Mouse (Mus musculus): Measurements from ENCODE around the gene Ooep.
A peak's percentile ranks its signal among the peaks of the same experiment; 100 is the strongest.

Ooep gene

GRCm38 (mm10) chr9:78378113-78378785, at the start of gene Ooep:
TSS of gene Ooep (minus strand) at chr9:78378725.
- DNase-seq (ENCODE audit: low read depth, low spot score): no peak

DNA sequence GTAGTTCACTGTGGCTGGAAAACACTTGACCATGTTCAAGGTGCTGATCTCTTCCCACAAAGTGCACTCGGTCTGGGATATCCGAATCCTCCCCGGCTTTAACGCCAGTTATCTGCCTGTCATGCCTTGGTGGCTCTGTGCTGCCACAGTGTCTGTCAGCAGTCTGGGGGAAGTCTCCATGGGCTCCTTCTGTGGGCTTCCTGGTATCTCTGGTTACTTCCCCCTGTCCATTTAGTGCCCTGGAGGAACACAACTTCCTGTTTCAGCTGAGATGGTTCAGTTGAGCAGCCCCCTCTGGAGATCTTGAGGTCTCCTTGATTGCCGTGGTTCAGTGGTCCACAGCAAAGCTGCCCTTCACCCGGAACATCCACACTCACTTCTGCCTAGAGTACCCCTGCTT, 49.7 kb upstream of the Ooep start:
- no peak for DNase-seq (ENCODE audit: low read depth, low spot score)

DNA sequence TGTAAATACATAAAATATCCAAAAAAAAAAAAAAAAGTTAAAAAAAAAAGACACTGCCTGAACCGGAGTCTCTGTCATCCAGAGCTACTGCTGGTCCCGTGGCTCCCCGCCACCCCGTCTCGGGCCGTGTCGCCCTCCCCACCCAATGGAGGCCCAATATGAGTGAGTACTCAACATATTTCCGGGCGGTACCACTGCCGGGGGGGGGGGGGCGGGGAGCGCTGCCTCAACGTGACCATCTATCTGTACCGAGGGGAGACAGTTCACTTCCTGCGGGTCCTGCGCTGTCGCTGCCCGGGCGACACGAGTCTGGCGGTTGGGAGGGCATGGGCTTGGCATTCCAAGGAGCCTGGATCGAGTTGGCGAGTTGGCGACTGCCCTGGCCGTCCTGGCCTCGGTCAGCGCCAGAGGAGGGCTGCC, 48.8 kb upstream of the Ooep start:
- no peak for DNase-seq (ENCODE audit: low read depth, low spot score)

DNA sequence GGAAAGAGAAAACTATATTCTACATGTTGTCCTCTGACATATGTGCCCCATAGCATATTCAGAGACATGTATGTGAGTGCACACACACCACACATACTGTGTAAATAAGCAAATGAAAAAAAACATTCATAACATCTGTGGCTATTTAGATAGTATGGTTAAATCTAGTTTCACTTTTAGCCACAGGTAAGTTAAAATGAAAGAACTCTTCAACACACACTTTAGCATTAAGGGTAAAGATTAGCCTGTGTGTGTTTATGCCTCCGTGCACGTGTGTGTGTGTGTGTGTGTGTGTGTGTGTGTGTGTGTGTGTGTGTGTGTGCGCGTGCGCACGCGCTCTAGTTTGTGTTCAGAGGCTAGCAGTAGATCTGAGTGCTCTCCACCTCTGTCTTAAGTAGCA, 23.1 kb upstream of the Ooep start:
- no peak for DNase-seq (ENCODE audit: low read depth, low spot score)

DNA sequence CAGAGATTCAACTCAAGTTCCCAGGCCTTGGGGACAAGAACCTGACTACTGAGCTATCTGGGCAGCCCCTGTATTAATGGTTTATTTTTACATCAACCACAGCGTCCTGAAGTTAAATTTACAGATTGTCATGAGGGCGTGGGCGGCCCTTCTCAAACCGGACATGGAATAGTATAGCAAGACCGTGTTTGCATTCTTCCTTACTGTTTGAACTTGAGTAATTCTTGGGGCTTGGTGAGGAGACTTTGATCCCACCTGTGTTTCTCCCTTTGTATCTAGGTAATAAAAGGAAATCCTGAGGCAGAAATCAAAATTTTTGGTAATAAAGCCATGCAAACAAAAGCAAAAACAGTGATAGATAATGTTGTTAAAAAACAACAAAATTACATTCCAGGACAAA, 22.0 kb upstream of the Ooep start:
- DNase-seq (ENCODE audit: low read depth, low spot score): no peak

GRCm38 (mm10) chr9:78396517-78396916, 18.0 kb upstream of the Ooep start:
- no peak for DNase-seq (ENCODE audit: low read depth, low spot score)

GRCm38 (mm10) chr9:78395630-78396351, 17.3 kb upstream of the Ooep start, which contains the start of gene Ddx43:
TSS of gene Ddx43 (plus strand) at chr9:78395777.
- peak; percentile 47 for DNase-seq (ENCODE audit: low read depth, low spot score)

DNA sequence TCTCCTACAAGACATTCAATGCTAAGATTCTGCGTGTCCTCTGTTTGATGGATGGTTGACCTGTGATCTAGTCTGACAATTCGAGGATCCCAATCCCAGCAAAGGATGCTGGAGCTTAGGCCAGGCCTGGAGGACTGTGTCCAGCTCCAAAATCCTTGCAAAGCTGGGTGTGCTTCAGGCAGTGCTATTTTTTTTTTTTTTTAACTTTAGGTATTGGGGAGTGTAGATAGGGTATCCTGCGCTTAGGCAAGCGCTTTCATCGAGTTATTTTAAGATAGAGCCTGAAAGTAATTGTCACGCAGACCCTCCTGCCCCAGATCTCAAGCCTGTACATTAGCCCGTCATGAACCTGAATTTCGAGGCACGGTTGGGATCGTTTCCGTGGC, 16.7 kb upstream of the Ooep start:
- no peak for DNase-seq (ENCODE audit: low read depth, low spot score)

DNA sequence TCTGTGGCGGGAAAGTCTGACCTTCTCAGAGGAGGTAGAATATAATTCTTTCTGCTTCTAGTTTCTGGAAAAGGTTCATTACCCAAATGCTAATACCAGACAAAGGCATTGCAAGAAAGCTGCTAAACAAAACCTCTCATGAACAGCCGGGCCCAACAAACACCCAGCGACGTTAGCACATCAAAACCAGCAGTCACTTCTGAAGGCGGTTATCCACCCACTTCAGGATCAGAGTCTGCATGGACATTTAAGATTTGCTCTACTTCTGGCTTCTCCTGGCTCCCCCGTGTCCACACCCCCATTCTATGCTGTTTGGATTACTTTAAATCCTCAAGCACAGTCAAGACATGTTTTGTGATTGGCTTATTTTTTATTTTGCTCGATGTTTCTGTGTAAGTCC, 16.1 kb upstream of the Ooep start:
- DNase-seq (ENCODE audit: low read depth, low spot score): no peak

GRCm38 (mm10) chr9:78393741-78394140, 15.2 kb upstream of the Ooep start:
- DNase-seq (ENCODE audit: low read depth, low spot score): no peak

GRCm38 (mm10) chr9:78389981-78390380, 11.5 kb upstream of the Ooep start:
- no peak for DNase-seq (ENCODE audit: low read depth, low spot score)

DNA sequence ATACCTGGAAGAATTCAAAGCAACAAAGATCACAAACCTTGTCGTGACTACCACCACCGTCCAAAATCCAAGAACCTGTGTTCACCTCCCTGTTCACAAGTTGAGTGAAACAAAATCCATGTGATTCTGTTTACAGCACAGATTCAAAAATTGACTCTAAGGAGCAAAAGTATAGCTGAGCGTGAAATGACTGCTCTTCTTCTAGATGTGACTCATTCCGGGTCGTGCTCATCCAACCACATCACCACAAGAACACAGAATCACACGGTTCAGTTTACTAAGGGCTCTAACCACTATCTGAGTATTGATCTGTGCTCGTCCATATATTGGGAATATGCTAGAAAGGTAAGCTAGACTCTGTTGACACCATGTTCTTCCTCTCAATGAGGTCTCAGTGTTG, 8.4 kb upstream of the Ooep start:
- DNase-seq (ENCODE audit: low read depth, low spot score): no peak

- DNase-seq (ENCODE audit: low read depth, low spot score): no peak
These were observed 7.4 kb upstream of the Ooep start for GRCm38 (mm10) chr9:78385893-78386292.

GRCm38 (mm10) chr9:78377546-78377945, 979 bp downstream of the Ooep start:
- DNase-seq (ENCODE audit: low read depth, low spot score): no peak

DNA sequence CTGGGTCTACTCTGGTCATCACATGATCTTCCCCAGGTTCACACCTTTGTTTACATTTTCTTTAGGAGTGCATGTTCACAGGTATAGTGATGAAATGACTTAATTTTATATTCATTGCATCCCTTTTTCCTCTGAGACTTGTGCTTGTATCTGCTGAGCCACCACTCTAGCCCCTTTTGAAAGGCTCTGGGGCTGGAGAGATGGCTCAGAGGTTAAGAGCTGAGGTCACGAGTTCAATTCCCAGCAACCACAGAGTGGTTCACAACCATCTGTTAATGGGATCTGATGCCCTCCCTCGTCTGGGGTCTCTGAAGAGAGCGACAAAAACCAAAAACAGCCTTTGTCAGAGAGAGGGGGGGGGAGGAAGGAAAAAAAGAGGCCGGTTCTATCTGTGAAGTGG, 3.0 kb downstream of the Ooep start:
- no peak for DNase-seq (ENCODE audit: low read depth, low spot score)

DNA sequence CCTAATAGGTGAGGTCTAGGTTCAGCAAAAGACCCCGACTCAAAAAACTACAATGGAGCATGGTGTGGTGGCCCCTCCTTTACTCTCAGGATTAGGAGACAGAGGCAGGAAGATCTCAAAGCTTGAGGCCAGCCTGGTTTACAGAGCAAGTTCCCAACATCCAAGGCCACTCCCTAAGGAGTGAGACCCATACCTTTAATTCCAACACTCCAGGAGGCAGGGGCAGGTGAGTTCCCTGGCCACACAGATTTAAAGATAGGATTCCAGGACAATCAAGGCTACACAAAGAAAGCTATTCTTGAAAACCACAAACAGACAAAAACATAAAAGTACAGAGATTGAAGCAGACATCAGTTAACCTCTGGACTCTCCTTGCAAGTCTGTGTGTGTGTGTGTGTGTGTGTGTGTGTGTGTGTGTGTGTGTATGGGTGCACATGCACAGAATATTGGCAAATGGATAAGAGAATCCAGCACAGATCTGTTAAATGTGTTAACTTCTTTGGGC, 3.6 kb downstream of the Ooep start:
- no peak for DNase-seq (ENCODE audit: low read depth, low spot score)

DNA sequence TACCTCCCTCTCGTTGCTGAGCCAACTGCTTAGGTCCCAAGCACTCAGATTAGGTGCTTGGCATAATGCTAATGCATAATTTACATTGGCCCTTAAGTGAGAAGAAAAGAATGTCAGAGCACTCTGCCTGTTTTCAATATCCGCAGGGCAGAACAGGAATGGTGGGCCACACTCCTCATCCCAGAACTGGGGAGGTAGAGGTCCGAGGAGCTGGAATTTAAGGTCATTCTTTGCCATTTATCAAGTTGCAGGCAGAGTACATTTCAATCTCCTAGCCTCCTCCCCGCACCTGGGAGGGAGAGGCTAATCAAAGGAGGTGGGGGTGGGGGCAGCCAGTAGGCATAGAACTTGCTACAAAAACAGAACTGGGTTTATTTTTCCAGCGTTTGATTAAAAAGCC, 4.1 kb downstream of the Ooep start:
- DNase-seq (ENCODE audit: low read depth, low spot score): no peak

DNA sequence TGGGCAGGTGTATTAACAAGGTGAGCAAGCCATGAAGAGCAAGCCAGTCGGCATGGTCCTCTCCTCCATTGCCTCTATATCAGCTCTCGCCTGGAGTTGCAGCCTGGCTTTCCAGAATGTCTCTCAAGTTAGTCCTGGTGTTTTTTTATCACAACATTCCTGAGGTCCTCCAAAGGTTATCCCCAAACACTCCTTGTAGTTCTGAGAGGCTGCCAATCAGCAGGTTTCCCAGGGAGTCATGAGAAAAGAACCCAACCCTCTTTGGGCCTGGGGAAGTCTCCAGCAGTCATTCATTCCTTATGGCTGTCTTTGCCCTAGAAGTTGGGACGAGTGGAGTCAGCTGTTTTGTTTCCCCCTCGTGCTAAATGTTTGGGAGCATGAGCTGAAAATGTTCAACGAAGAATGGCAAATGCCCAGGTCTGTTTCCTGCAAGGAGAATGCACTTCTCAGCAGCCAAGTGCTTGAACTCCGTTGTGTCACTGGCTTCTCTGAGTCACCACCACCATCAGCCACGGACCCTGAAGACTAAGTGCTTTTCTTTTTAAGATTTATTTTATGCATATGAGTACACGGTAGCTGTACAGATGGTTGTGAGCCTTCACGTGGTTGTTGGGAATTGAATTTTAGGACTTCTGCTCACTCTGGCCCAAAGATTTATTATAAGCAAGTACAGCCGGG, 5.6 kb downstream of the Ooep start:
- no peak for DNase-seq (ENCODE audit: low read depth, low spot score)

GRCm38 (mm10) chr9:78371441-78371840, 7.1 kb downstream of the Ooep start:
- no peak for DNase-seq (ENCODE audit: low read depth, low spot score)

DNA sequence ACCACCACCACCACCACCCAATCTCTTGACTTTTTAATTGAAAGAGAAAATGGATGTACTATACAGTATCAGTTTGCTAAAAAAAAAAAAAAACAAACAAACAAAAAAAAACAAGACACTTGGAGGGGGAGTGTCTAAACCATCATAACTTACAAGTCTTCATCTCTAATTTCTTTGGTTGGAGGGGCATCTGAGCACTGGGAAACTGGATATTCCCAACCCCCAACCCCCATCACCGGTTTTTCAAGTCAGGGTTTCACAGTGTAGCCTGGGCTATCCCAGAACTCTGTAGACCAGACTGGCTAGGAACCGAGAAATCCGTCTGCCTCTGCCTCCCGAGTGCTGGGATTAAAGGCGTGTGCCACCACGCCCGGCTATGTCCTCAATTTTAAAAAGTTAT, 8.7 kb downstream of the Ooep start:
- no peak for DNase-seq (ENCODE audit: low read depth, low spot score)

- no peak for DNase-seq (ENCODE audit: low read depth, low spot score)
These were observed 9.2 kb downstream of the Ooep start for GRCm38 (mm10) chr9:78369349-78369748.

- no peak for DNase-seq (ENCODE audit: low read depth, low spot score)
These were observed 9.7 kb downstream of the Ooep start for GRCm38 (mm10) chr9:78368671-78369293.

Data from embryo, embryonic 11.5 days (tissue).